Mouse (Mus musculus): Measurements from ENCODE around the gene Qpctl. TPM values are rescaled to one million over a fixed set of nuclear protein-coding genes. Genes with fewer than 3 reads are reported as not detected.
A peak's percentile ranks its signal among the peaks of the same experiment; 100 is the strongest.
"Not testable (repeated sequence)": the region's sequence is repeated elsewhere in the genome, so short reads cannot be mapped to it uniquely, and the experiment has no call there.

The Qpctl gene
- polyA plus RNA-seq, 1 experiment: 5.0 TPM

- H3K27me3 ChIP-seq (replicated peaks): peaks cover 75% of the 10 kb centered on the region
- TF ChIP-seq GATA1 (IDR thresholded peaks at IDR 0.05; ENCODE audit: borderline replicate concordance, low read length) (no peak), FLI1 (IDR thresholded peaks at IDR 0.05; ENCODE audit: low read length) (no peak)
- no peaks in the 10 kb centered on the region for H3K36me3 ChIP-seq (replicated peaks; ENCODE audit: low read length)
- H3K4me1 ChIP-seq: peaks cover 62% of the 10 kb centered on the region
- H3K4me3 ChIP-seq (replicated peaks): peak overlapping the region; percentile 85
- peaks cover 12% of the 10 kb centered on the region for H3K9me3 ChIP-seq
Measured at GRCm38 (mm10) chr7:19164978-19165377, 15.9 kb upstream of the Qpctl start.

DNA sequence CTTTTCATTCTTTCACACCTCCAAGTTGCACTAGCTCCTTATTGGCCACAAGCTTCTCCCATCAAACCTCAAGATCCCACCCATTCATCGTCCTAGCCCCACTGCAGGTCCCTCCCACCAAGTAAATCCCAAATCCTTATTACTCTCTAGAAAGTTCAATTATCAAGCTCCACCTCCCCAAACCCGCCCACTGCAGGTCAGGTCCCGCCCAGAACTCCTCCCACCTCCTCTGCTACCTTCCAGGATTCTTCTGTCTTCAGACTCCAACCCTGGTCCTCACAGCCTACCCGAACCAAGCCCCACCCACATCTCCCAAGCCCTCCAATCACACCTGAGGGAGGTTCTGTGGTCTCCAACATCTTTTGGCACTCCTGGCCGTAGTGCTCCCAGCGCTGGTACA is 15.1 kb upstream of the Qpctl start:
- TF ChIP-seq GATA1 (IDR thresholded peaks at IDR 0.05; ENCODE audit: borderline replicate concordance, low read length): no peak
- no peak for TF ChIP-seq FLI1 (IDR thresholded peaks at IDR 0.05; ENCODE audit: low read length)
- Histone ChIP-seq H3K27me3 (replicated peaks) (peaks cover 76% of the 10 kb centered on the region), H3K36me3 (replicated peaks; ENCODE audit: low read length) (no peaks in the 10 kb centered on the region), H3K4me3 (replicated peaks) (peak overlapping the region; percentile 85), H3K9me3 (peaks cover 12% of the 10 kb centered on the region), H3K4me1 (peaks cover 62% of the 10 kb centered on the region)

DNA sequence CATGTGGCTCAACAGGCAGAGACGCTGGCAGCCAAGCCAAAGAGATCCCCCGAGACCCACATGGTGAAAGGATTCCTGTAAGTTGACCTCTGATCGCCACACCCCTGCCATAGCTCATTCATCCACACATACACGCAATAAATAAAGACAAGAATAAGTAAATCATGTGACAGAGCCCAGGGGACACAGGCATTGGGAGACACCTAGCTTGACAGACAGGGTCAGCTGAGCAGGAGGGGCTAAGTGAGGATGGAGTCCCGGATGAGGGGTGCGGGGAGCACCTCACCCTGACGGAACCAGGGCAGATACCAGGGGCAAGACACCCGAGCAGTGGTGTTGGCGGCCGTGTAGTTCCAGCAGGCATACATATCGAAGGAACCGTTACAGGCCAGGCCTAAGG is 14.7 kb upstream of the Qpctl start:
- peak overlapping the region; percentile 6 for H3K4me3 ChIP-seq (replicated peaks)
- TF ChIP-seq FLI1 (IDR thresholded peaks at IDR 0.05; ENCODE audit: low read length): no peak
- no peaks in the 10 kb centered on the region for H3K36me3 ChIP-seq (replicated peaks; ENCODE audit: low read length)
- H3K9me3 ChIP-seq: peaks cover 12% of the 10 kb centered on the region
- H3K4me1 ChIP-seq: peaks cover 60% of the 10 kb centered on the region
- peaks cover 77% of the 10 kb centered on the region for H3K27me3 ChIP-seq (replicated peaks)

GRCm38 (mm10) chr7:19162928-19163327 is 13.8 kb upstream of the Qpctl start:
- Histone ChIP-seq H3K4me1 (peaks cover 53% of the 10 kb centered on the region), H3K27me3 (replicated peaks) (peaks cover 72% of the 10 kb centered on the region), H3K4me3 (replicated peaks) (no peak overlapping the region), H3K9me3 (peaks cover 12% of the 10 kb centered on the region), H3K36me3 (replicated peaks; ENCODE audit: low read length) (no peaks in the 10 kb centered on the region)
- no peak for TF ChIP-seq GATA1 (IDR thresholded peaks at IDR 0.05; ENCODE audit: borderline replicate concordance, low read length)

DNA sequence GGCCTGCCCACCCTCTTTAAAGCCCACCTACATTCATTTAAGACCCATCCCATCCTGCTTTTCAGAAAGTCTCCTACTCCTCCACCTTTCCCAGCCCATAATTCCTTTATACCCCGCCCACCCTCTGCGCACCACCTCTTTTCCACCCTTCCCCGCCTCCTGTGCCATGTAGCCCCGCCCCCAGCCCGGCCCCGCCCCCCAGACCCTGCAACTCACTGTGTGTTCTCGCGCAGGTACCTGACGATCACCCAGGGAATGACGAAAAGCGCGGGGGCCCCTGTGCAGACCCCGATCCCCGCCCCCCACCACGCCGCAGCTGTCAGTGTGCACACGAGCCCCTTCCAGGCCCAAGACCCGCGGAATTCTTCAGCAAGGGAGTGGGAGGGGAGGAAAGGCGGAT is 11.0 kb upstream of the Qpctl start:
- H3K4me3 ChIP-seq (replicated peaks): peak overlapping the region; percentile 78
- no peaks in the 10 kb centered on the region for H3K9me3 ChIP-seq
- H3K4me1 ChIP-seq: peaks cover 47% of the 10 kb centered on the region
- peaks cover 56% of the 10 kb centered on the region for H3K27me3 ChIP-seq (replicated peaks)
- H3K36me3 ChIP-seq (replicated peaks; ENCODE audit: low read length): peaks cover 22% of the 10 kb centered on the region
- TF ChIP-seq GATA1 (IDR thresholded peaks at IDR 0.05; ENCODE audit: borderline replicate concordance, low read length) (no peak), FLI1 (IDR thresholded peaks at IDR 0.05; ENCODE audit: low read length) (no peak)

- H3K9me3 ChIP-seq: no peaks in the 10 kb centered on the region
- peaks cover 40% of the 10 kb centered on the region for H3K4me1 ChIP-seq
- peaks cover 50% of the 10 kb centered on the region for H3K27me3 ChIP-seq (replicated peaks)
- H3K36me3 ChIP-seq (replicated peaks; ENCODE audit: low read length): peaks cover 29% of the 10 kb centered on the region
- TF ChIP-seq GATA1 (IDR thresholded peaks at IDR 0.05; ENCODE audit: borderline replicate concordance, low read length) (no peak), FLI1 (IDR thresholded peaks at IDR 0.05; ENCODE audit: low read length) (no peak)
- peak overlapping the region; percentile 57 for H3K4me3 ChIP-seq (replicated peaks)
Measured at GRCm38 (mm10) chr7:19159411-19159810, 10.3 kb upstream of the Qpctl start.

DNA sequence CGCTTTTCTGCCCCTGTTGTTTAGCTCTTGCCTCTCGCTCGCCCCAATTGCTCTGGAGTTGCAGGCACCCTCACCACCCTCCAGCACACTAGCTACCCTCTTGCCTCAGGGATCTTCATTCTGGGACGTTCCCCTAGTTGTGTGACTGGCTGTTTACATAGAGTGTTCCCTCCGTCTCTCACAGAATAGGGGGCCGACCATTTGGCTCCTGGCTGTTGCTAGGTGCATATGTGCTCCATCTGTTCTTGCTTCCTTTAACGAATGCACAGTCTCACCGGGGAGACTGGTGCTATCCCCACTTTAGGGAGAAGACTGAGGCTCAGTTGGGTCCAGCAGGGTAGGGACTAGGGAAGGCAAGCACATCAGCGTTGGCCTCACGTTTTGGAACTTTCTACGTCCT is 9.5 kb upstream of the Qpctl start:
- peaks cover 43% of the 10 kb centered on the region for H3K27me3 ChIP-seq (replicated peaks)
- H3K4me3 ChIP-seq (replicated peaks): no peak overlapping the region
- H3K36me3 ChIP-seq (replicated peaks; ENCODE audit: low read length): peaks cover 37% of the 10 kb centered on the region
- no peaks in the 10 kb centered on the region for H3K9me3 ChIP-seq
- peaks cover 36% of the 10 kb centered on the region for H3K4me1 ChIP-seq
- no peak for TF ChIP-seq FLI1 (IDR thresholded peaks at IDR 0.05; ENCODE audit: low read length)
- no peak for TF ChIP-seq GATA1 (IDR thresholded peaks at IDR 0.05; ENCODE audit: borderline replicate concordance, low read length)

GRCm38 (mm10) chr7:19157160-19157800 is 8.2 kb upstream of the Qpctl start:
- peak overlapping the region; percentile 77 for H3K4me3 ChIP-seq (replicated peaks)
- peaks cover 35% of the 10 kb centered on the region for H3K4me1 ChIP-seq
- H3K27me3 ChIP-seq (replicated peaks): peaks cover 30% of the 10 kb centered on the region
- no peaks in the 10 kb centered on the region for H3K9me3 ChIP-seq
- no peak for TF ChIP-seq FLI1 (IDR thresholded peaks at IDR 0.05; ENCODE audit: low read length)
- TF ChIP-seq GATA1 (IDR thresholded peaks at IDR 0.05; ENCODE audit: borderline replicate concordance, low read length): no peak
- H3K36me3 ChIP-seq (replicated peaks; ENCODE audit: low read length): peaks cover 49% of the 10 kb centered on the region

- Histone ChIP-seq H3K27me3 (replicated peaks) (peaks cover 20% of the 10 kb centered on the region), H3K36me3 (replicated peaks; ENCODE audit: low read length) (peaks cover 61% of the 10 kb centered on the region), H3K9me3 (no peaks in the 10 kb centered on the region), H3K4me1 (peaks cover 44% of the 10 kb centered on the region), H3K4me3 (replicated peaks) (no peak overlapping the region)
- no peak for TF ChIP-seq FLI1 (IDR thresholded peaks at IDR 0.05; ENCODE audit: low read length)
- no peak for TF ChIP-seq GATA1 (IDR thresholded peaks at IDR 0.05; ENCODE audit: borderline replicate concordance, low read length)
Measured at GRCm38 (mm10) chr7:19155825-19156475, 6.9 kb upstream of the Qpctl start.

- no peak overlapping the region for H3K4me3 ChIP-seq (replicated peaks)
- peaks cover 43% of the 10 kb centered on the region for H3K4me1 ChIP-seq
- TF ChIP-seq FLI1 (IDR thresholded peaks at IDR 0.05; ENCODE audit: low read length): no peak
- no peak for TF ChIP-seq GATA1 (IDR thresholded peaks at IDR 0.05; ENCODE audit: borderline replicate concordance, low read length)
- peaks cover 11% of the 10 kb centered on the region for H3K27me3 ChIP-seq (replicated peaks)
- peaks cover 61% of the 10 kb centered on the region for H3K36me3 ChIP-seq (replicated peaks; ENCODE audit: low read length)
- no peaks in the 10 kb centered on the region for H3K9me3 ChIP-seq
Measured at GRCm38 (mm10) chr7:19154796-19155195, 5.7 kb upstream of the Qpctl start.

DNA sequence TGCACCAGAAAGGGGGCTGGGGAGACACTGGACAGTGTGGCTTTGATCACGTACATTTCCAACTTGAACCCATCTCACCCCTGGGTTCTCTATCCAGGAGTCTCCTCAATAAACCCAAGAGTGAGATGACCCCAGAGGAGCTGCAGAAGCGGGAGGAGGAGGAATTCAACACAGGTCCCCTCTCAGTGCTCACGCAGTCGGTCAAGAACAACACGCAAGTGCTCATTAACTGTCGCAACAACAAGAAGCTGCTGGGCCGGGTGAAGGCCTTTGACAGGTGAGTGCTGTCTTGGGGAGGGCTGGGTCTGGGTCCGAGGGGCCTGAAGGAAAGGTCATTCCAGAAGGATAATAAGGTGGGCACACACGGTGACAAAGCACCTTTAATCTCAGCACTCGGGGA is 2.0 kb upstream of the Qpctl start:
- not testable (repeated sequence) for H3K27me3 ChIP-seq (replicated peaks); H3K9me3 ChIP-seq
- H3K36me3 ChIP-seq (replicated peaks; ENCODE audit: low read length): peaks cover 60% of the 10 kb centered on the region
- peak overlapping the region; percentile 96 for H3K4me3 ChIP-seq (replicated peaks)
- peaks cover 49% of the 10 kb centered on the region for H3K4me1 ChIP-seq
